18 mouse cellular contexts compared by ENCODE assay signal in the genomic region with DNA sequence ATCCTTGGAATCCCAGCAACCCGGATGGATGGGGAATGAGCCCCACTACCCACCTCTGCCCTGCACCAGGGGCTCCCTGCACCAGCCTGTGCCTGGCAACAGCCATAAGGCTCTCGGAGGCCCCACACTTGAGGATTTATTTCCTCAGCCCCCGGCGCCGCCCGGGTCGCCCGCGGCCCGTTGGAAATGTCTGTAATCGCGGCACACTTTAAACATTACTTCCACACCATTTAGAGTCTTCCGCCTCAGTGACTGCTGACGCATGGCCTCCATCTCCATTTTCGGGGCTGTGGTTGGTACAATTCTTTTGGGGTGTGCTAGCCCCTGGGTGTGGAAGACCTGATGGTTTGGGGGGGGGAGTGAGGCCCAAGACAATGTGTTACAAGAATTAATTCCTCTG.
DNase-seq lines count a peak whose midpoint lies in the region; ATAC-seq lines count a peak whose summit lies in the region.
"Had no signal": no experiment of that assay in that cellular context is flagged by ENCODE, and none has a peak within 500 bp of the region (broad histone marks: within the 10 kb centered on the region; RNA-seq: fewer than 3 reads in every experiment).

No protein-coding gene starts in this region.

- 0 out of 2 replicates have a peak, but pooled peaks cover 5% of the 10 kb centered on the region for H3K4me1 ChIP-seq in hindbrain, embryonic 12.5 days
- H3K4me1 ChIP-seq in hindbrain, embryonic 10.5 days (replicated peaks) = peaks cover 43% of the 10 kb centered on the region
- peaks cover 33% of the 10 kb centered on the region for H3K4me1 ChIP-seq in forebrain, embryonic 12.5 days
- no peaks in the 10 kb centered on the region for H3K4me1 ChIP-seq in hindbrain, embryonic 16.5 days (ENCODE audit: control insufficient read depth, insufficient read depth, low read depth, low read length)
- H3K4me1 ChIP-seq in embryonic facial prominence, embryonic 10.5 days = peaks cover 24% of the 10 kb centered on the region

- 36% methylated on average over 15 of the region's 15 CpGs for WGBS in hindbrain, embryonic 12.5 days
- 73% methylated on average over 15 of the region's 15 CpGs for WGBS in hindbrain, embryonic 10.5 days
- 33% methylated on average over 15 of the region's 15 CpGs for WGBS in forebrain, embryonic 12.5 days
- WGBS in hindbrain, embryonic 16.5 days = 25% methylated on average over 15 of the region's 15 CpGs
- 77% methylated on average over 15 of the region's 15 CpGs for WGBS in embryonic facial prominence, embryonic 10.5 days

- no peak overlapping the region for H3K27ac ChIP-seq in hindbrain, embryonic 12.5 days
- no peak overlapping the region for H3K27ac ChIP-seq in hindbrain, embryonic 10.5 days
- H3K27ac ChIP-seq in forebrain, embryonic 12.5 days = peak overlapping the region; percentile 13; the same call in 1 of the 2 replicates
- H3K27ac ChIP-seq in hindbrain, embryonic 16.5 days (ENCODE audit: low read depth, low read length) = no peak overlapping the region
- H3K27ac ChIP-seq in embryonic facial prominence, embryonic 10.5 days (replicated peaks) = no peak overlapping the region
- H3K27ac ChIP-seq: stomach, embryonic 15.5 days had no signal

- H3K36me3 ChIP-seq in hindbrain, embryonic 12.5 days = no peaks in the 10 kb centered on the region
- no peaks in the 10 kb centered on the region for H3K36me3 ChIP-seq in hindbrain, embryonic 10.5 days
- no peaks in the 10 kb centered on the region for H3K36me3 ChIP-seq in forebrain, embryonic 12.5 days (replicated peaks)
- no peaks in the 10 kb centered on the region for H3K36me3 ChIP-seq in hindbrain, embryonic 16.5 days (ENCODE audit: control insufficient read depth, insufficient read depth, low read length)
- H3K36me3 ChIP-seq in embryonic facial prominence, embryonic 10.5 days (replicated peaks) = no peaks in the 10 kb centered on the region
- H3K36me3 ChIP-seq: stomach, embryonic 15.5 days had no signal

- no peaks in the 10 kb centered on the region for H3K9me3 ChIP-seq in hindbrain, embryonic 12.5 days (replicated peaks)
- no peaks in the 10 kb centered on the region for H3K9me3 ChIP-seq in hindbrain, embryonic 10.5 days
- H3K9me3 ChIP-seq in forebrain, embryonic 12.5 days = no peaks in the 10 kb centered on the region
- peaks cover 2% of the 10 kb centered on the region; the same call in 1 of the 2 replicates for H3K9me3 ChIP-seq in hindbrain, embryonic 16.5 days (ENCODE audit: control insufficient read depth, low read length)
- H3K9me3 ChIP-seq in embryonic facial prominence, embryonic 10.5 days = no peaks in the 10 kb centered on the region
- H3K9me3 ChIP-seq: stomach, embryonic 15.5 days had no signal

- peaks cover 53% of the 10 kb centered on the region for H3K27me3 ChIP-seq in hindbrain, embryonic 12.5 days
- peaks cover 40% of the 10 kb centered on the region for H3K27me3 ChIP-seq in hindbrain, embryonic 10.5 days (ENCODE audit: insufficient read depth, poor library complexity, severe bottlenecking)
- H3K27me3 ChIP-seq in forebrain, embryonic 12.5 days = peaks cover 78% of the 10 kb centered on the region
- H3K27me3 ChIP-seq in hindbrain, embryonic 16.5 days (replicated peaks; ENCODE audit: control insufficient read depth, insufficient read depth, low read length) = peaks cover 16% of the 10 kb centered on the region
- H3K27me3 ChIP-seq in embryonic facial prominence, embryonic 10.5 days (replicated peaks; ENCODE audit: low read depth, poor library complexity, severe bottlenecking) = peaks cover 40% of the 10 kb centered on the region
- H3K27me3 ChIP-seq: stomach, embryonic 15.5 days had no signal

- no peak for ATAC-seq in hindbrain, embryonic 12.5 days (ENCODE audit: low FRiP score)
- peak; percentile 7; the same call in 1 of the 2 replicates for ATAC-seq in forebrain, embryonic 12.5 days (ENCODE audit: low FRiP score)
- ATAC-seq in hindbrain, embryonic 16.5 days = 0 out of 2 replicates have a peak, but pooled peaks have one; percentile 29

- H3K4me3 ChIP-seq in hindbrain, embryonic 12.5 days = no peak overlapping the region
- H3K4me3 ChIP-seq in hindbrain, embryonic 10.5 days = no peak overlapping the region
- H3K4me3 ChIP-seq in forebrain, embryonic 12.5 days (replicated peaks) = no peak overlapping the region
- no peak overlapping the region for H3K4me3 ChIP-seq in hindbrain, embryonic 16.5 days (ENCODE audit: low read length)
- H3K4me3 ChIP-seq in embryonic facial prominence, embryonic 10.5 days = no peak overlapping the region
- H3K4me3 ChIP-seq: megakaryocyte, embryonic 14.5 days; stomach, embryonic 15.5 days had no signal

- 0 out of 2 replicates have a peak overlapping the region, but pooled peaks have one; percentile 21 for H3K4me2 ChIP-seq in hindbrain, embryonic 12.5 days (replicated peaks)
- peak overlapping the region; percentile 22; the same call in 1 of the 2 replicates for H3K4me2 ChIP-seq in forebrain, embryonic 12.5 days
- H3K4me2 ChIP-seq in hindbrain, embryonic 16.5 days (ENCODE audit: low read length) = no peak overlapping the region
- H3K4me2 ChIP-seq: stomach, embryonic 15.5 days had no signal

- DNase-seq in hindbrain, embryonic 10.5 days (ENCODE audit: low spot score) = no peak
- peak; percentile 75 for DNase-seq in retina, embryonic 14.5 days (ENCODE audit: low spot score)
- DNase-seq in thymus, postnatal 0 days (ENCODE audit: low spot score) = no peak
- no peak for DNase-seq in embryonic facial prominence, embryonic 10.5 days (ENCODE audit: low spot score)
- DNase-seq: cerebellum, adult 8-10 months; gastrocnemius, postnatal 36 days; kidney, adult 18-20 months; kidney, postnatal 25 days; left cerebral cortex, postnatal 4 days; liver; lung, adult 18-20 months; lung, postnatal 14 days; thymus, adult 18-20 months had no signal

- no peak overlapping the region for H3K9ac ChIP-seq in hindbrain, embryonic 12.5 days
- no peak overlapping the region for H3K9ac ChIP-seq in forebrain, embryonic 12.5 days
- no peak overlapping the region for H3K9ac ChIP-seq in hindbrain, embryonic 16.5 days (ENCODE audit: low read depth, low read length)
- H3K9ac ChIP-seq: stomach, embryonic 15.5 days had no signal
